Mouse (Mus musculus) erythroblast, embryonic 14.5 days (primary cell): ENCODE measurements around the gene Phlda2.

Experiments used
- GATA1 ChIP-seq: IDR thresholded peaks from 2 replicates; pipeline ENCODE4 v1.6.1; 2012; ENCODE audit warnings: low read length, inconsistent platforms, mixed read lengths
- TAL1 ChIP-seq: IDR thresholded peaks from 3 replicates; pipeline ENCODE4 v1.6.1; 2012; ENCODE audit warnings: low read length, inconsistent platforms, mixed read lengths

DNA sequence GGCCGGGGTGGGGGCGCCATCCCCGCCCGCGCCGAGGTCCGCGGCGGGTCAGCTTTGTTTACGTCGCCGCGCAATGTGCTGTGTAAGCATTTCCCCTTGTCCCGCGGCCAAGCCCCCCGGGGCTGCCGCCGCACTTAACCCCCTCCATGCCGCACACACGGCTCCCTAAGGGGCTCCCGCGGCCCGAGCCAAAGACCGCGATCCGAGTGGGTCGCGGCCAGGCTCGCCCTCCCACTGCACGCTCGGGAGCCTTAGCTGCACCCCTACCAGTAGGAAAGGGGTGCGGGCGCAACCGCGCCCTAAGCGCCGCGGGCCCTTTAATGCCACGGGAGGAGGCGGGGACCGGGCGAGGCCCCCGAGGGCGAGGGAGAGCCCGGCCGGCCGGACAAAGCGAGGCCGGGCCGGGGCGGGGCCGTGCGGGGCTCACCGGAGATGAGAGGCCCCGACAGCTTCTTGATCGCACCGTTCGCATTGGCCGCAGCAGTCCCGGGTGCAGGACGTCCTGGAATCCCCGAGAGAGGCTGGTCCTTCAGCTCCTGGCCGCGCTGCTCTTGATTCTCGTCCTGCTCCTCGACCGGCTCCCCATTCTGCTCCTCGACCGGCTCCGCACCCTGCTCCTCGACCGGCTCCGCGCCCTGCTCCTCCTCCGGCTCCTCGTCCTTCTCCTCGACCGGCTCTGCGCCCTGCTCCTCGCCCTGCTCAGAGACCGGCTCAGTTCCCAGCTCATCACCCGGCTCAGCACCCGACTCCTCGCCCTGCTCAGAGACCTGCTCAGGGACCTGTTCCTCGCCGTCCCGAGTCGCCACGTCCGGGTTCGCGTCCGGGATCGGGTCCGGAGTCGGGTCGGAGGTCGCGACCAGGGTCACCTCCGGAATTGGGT lies 43.4 kb downstream of the Phlda2 start:
- TF ChIP-seq GATA1: no peak
- no peak for TF ChIP-seq TAL1
